Mouse (Mus musculus) olfactory bulb, adult 2 months (tissue): Measurements from ENCODE around the gene Psenen.
A peak's percentile ranks its signal among the peaks of the same experiment; 100 is the strongest.

Source experiments
- CTCF ChIP-seq: fragments of 200-500 bp; IDR thresholded peaks from 2 replicates; pipeline ENCODE4 v1.5.1; 2012; ENCODE audit warnings: low read depth, mild to moderate bottlenecking, low read length, moderate library complexity; ENCODE audit not compliant: insufficient read depth
- POLR2A ChIP-seq: fragments of 200-500 bp; IDR thresholded peaks from 2 replicates; pipeline ENCODE4 v1.6.1; 2012; ENCODE audit warnings: mild to moderate bottlenecking, low read depth, low read length, moderate library complexity; ENCODE audit not compliant: insufficient read depth

GRCm38 (mm10) chr7:30559443-30559954 lies 3.9 kb downstream of the Psenen start, which contains the start of gene Lin37:
- TF ChIP-seq POLR2A (0 out of 2 replicates have a peak, but pooled peaks have one; percentile 48), CTCF (no peak)
